Mouse (Mus musculus) layer of hippocampus, adult 9-10 months (tissue): ENCODE results near the gene Lmx1a.

ENCODE experiments used
- DNase-seq: peaks from one replicate; pipeline ENCODE4 v3.0.0; 2022; ENCODE audit warnings: low spot score

The Lmx1a gene

DNA sequence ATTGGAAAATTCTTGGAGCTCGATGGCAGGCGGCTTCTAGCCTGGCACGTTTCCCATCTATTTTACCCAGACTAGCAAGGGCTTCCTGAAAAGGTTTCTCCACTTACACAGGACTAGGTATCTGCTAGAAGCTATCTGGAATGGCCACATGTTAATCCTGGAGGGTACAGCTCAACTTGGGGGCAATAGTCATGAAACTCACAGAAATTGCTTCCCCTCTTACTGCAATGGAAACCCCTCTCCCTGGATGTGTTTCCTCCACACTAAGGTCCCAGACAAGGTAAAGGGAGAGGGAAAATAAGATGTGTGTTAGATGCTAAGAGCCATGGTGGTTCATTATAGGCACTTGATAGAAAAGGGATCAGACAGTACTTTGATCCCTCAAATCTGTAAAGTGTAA is 5.7 kb downstream of the Lmx1a start:
- no peak for DNase-seq

DNA sequence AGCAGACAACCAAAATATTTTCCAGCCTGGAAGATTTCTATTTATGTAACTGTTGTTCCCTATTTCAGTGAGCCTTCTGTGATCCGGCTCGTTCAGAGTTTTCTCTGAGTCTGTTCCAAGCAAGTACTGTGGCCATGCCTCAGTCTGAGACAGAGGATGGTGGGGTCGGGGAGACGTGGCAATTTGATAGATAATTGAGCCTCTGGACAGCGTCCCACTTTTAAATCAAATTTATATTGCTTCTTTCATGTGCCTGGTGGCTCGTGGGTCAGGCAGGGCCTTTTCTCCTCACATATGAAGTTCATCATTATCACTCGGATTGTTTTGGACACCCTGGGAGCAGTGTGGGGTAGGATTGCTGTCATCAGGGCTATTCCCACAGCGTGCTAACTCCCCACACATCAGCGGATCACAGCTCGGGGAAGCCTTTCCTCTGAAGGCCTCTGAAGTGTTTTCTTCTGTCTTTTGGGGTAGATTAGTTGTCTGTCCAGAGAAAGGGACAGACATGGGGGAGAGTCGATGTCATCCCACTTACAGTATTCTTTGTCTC is 6.9 kb downstream of the Lmx1a start:
- no peak for DNase-seq

DNA sequence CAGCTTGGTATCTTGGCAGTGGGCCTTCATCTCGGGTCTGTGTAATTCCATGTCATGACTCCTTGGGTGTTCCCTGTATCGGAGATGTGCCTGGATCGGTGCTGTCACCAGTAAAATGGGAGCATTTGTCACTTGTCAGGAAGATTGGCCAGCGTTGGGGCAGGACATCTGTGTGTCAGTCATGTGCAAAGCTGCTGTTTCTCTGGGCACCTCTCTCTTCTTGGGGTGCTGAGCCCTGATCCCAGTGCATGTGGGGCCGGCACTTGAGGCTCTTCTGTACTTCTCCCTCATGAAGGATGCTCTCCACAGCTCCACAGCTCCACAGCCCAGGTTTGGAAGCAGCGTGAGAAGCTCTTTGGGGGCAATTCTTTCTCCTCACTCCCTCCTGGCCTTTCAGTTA is 10.7 kb downstream of the Lmx1a start:
- DNase-seq = no peak

DNA sequence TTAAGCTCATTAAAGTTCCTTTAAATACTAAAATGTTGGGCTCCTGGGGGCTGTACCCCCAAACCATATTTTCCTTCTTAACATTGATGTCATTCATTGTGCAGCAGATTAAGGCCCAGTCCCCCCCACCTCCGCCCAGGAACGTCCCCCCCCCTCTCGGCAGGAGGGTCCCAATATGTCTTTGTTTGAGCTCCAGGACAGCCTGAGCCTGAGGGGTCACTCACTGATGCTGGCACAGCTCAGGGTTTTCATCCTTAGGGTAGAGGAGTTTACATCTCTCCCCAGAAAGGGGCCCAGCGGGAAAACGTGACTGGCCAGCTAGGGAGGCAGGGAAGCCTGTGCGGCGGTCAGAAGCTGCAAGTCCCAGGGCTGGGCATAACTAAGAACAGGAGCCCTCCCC is 11.2 kb downstream of the Lmx1a start:
- DNase-seq = no peak

DNA sequence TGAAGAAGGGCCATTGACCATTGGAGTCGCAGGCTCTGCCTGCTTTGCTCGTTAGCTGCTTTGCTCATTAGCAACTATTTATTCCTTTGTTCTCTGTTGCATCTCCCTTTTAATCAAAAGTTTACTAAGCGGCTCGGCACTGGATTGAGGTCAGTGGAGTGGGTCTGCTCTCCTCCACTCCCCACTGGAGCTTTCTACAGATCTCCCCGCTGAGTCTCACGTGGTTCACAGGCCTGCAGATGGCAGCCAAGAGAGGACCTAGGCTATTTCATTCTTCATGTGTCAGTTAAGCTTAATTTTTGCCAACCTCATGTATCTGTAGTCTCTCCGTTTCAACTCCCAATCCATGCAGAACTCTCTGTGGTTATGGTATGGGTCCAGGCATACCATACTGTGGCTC is 16.5 kb downstream of the Lmx1a start:
- no peak for DNase-seq

DNA sequence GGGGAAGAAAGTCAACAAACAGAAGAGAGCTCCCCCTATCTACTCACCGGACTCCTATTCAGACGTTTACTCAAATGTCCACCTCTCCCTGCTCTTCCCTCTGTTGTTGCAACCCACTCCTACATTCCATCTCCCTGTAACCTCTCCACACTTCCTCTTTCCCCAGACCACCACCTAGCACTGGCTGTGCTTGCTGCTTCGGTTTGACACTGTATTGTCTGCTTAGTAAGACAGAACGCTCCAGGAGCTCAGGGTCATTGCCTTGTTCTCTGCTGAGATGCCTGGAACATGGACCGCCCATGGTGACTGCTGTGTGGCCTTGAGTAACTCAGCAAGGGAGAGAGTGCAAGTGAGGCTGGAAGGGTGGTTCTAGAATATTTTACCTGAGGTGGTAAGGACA is 19.7 kb downstream of the Lmx1a start:
- DNase-seq = no peak

DNA sequence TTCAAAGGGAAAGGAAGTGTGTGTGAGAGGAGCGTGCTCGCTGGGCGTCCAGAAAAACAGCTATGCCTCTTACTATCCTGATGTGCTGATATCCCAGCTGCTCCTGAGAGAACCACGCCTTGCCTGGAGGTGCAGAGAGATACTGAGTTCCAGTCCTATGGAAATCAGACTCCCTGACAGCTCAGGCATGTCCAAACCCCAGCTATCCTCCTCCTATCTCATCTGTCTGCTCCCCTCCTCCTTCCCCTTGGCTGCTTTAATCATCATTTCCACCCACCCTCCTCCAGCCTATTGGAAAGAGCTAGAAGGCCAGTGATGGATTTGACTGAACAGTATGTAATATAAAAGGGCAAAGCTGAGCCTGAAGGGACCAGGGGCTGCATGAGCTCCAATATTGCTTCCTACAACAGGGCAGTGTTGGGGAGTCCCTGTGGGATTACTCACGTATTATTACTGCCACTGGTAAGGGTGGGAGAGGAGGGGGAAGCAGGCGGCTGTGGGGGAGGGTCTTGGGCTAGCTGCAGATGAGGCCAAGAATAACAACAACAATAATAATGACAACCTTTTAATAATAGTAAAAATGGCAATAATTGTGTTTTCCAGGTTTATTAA is 26.8 kb downstream of the Lmx1a start:
- no peak for DNase-seq

DNA sequence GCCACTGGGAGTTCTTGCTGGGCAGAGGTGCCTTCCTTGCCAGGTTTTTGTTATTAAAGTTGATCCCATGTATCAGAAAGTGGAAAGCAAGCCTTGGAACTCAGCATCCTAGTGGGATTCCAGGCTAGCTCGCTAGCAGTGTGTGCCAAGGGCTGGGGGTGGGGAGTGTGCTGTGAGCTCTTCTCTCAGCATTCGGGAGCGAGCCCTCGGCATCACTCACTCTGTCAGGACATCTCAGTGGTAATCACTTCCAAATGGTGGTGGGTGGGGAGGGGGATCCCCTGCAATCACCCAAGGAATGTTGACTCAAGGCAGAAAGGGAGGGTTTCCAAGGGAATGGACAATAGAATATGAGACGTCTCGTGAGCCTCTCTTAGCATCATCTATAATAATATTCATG is 45.4 kb downstream of the Lmx1a start:
- DNase-seq = no peak

DNA sequence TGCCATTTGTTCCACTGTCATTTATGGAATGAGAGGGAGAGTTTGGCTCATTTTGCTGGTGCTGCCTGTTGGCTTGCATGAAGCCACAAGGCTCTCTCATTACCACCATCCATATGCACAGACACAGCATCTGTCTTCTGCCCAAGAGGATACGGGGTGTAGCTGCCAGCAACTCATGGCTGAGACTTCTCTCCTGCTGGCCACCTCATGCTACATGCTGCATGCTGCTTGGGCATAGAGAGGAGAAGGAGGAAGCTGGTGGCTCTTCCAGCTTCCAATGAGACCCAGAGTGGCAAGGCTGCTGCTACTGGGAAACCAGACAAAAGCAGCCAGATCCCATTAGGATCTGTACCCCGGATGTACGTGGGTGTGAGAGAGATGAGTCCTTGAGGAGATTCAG is 47.8 kb downstream of the Lmx1a start:
- peak; percentile 11 for DNase-seq

DNA sequence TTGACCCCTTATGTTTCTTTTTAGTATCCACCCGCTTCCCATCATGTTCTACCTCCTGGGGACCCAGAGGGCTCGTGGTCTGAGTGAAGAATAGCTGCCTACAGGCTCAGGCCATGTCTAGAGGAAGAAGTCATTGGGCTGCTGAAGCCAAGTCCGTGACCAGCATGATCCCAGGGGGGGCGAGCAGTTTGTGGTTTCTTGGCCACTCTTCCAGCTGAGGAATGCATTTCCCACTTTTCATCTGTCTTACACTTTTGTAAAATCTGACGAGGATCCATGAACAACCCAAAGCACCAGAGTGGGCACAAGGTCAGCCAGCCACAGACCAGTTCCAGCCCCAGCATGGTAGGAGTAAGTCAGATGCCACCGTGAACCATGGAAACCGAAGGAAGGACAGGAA is 50.2 kb downstream of the Lmx1a start:
- no peak for DNase-seq

DNA sequence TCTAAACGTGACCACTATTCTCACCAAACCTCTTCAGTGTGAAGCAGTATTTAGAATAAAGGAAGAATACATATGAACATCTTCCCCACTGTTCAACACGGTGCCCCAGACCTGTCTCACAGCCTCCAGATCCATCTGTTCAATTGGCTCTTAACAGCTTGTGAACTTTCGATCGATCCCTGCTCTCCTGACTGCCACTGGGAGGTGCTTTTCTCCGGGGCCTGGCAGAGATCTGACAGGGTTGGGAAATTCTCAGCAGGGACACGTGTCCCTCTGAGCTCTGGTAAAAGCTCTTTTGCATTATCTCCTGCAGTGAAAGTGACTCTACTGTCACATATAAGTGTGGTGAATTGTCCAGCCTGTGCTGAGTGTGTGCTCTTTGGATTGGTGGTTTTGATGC is 57.6 kb downstream of the Lmx1a start:
- no peak for DNase-seq

DNA sequence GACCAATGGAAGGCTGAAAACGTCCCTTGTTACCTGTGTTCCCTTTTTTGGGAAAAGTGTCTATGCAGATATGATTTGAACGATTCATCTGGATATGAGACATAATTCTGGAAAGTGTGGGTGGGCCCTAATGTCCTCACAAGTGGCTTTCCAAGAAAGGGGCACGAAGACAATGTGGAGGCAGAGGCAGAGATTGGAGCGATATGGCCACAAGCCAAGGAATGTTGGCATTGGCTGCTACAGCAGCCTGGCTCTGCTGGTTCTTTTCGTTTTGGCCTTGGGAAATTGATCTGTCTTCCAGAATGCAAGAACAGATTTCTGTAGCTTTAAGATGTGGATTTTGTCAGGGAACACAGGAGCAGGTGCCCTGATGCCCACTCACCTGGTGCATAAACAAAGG is 63.6 kb downstream of the Lmx1a start:
- DNase-seq = no peak

DNA sequence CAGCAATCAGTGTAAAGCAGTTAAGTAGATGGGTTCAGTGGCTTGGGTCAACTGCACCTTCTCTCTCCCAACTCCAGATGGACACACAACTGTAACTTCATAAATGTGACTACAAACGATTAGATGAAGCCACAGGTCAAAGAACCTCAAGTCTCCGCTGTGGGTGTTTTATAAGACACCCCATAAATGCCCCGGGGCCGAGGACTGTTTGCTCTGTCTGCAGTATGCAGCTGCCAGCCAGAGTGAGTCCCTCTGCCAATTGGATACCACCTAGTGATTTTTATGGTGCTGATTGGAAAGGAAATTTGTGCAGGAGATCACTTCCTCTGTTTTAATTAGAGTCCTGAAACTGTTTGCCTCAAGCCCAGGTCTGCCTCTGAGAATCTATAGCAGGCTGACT is 65.0 kb downstream of the Lmx1a start:
- DNase-seq = no peak

DNA sequence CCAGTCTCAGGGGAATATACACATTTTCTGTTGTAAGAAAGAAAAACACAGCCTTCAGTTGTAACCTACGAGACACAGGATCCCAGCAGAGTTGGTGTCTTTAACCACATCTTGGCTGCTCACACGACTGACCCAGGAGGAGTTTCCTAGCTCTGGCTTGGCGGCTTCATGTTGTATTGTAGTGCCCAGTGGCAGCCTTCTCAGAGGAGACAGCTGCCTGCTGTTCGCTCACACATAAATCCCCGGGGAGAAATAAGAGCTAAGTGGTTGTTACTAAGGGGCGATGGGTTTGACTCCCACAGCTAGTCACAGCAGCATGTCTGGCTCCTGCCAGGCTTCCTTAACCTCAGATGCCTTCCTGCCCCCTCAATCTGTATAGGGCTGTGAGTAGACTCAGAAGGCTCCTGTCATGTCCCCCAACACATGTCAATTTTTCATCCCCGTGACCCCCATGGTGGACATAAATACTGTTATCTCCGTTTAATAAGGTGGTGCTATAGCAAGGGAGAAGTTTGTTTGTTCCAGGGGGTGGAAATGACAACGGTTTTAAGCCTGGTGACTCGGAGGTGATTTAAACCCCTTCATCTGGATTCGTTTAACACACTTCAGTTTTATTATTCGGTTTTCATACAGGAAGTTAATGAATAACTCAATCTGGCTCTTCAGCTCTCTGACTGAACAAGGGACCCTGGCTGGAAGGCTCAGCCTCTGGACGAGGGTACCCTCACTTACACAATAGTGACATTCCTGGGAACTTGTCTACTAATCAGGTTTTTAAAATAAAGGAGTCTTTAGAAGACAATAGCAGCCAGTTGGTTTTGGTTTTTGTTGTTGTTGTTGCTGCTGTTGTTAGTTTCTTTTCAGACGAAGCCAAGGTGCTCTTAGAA is 65.8 kb downstream of the Lmx1a start:
- DNase-seq = no peak

DNA sequence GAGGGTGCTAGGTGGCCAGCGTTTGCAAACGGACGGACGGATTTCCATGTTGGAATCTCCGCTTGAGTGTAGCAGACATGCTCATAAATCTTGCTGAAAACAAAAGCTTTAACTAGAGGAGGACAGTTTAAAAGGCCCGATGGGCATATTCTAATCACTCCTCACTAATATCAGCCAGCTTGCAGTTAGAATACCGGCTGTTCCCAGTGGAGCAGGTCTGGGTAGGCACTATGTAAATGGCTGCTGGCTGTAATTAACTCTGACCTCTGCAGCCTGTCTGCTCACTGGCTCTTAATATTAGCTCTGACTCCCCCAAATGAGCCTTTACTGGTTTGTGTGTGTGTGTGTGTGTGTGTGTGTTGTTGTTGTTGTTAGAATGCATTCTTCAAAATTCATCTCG is 69.2 kb downstream of the Lmx1a start:
- DNase-seq = no peak

DNA sequence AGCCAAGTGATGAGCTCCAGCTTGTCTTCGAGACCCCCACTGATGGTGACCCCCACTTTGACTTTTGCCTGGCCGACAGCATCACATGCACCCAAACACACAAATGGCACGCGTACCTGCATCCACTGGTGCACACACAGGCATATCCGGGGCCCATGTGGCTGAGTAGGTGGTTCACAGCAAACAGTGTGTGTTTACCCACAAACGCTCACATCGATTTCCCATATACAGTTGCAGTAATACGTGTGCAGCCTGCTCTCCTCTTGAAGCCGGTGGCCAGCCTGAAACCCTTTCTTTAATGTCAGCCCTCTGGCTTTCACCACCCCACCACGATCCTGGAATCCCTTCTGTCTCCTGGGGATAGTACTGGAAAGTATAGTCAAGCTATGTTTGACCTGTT is 71.3 kb downstream of the Lmx1a start:
- no peak for DNase-seq

DNA sequence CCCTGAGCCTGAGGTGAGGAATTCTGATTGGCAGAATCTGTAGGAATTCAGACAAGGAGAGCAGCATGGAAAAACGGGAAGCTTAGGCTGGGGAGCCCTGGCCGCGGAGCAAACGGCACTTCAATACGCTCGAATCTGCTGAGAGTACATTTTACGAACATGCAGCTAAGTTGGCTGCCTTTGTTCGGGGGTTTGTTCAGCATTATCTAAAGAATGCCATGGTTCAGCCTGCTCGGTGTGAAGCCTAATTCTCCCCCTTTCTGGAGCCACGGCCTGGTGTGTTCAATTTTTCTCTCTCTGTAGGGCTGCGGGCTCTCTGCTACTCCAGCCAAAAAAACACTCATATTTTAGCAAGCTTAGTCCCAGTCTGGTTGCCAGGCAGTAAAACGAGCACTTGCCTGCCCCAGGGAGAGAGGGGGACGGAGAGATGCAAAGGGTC is 72.8 kb downstream of the Lmx1a start:
- no peak for DNase-seq

DNA sequence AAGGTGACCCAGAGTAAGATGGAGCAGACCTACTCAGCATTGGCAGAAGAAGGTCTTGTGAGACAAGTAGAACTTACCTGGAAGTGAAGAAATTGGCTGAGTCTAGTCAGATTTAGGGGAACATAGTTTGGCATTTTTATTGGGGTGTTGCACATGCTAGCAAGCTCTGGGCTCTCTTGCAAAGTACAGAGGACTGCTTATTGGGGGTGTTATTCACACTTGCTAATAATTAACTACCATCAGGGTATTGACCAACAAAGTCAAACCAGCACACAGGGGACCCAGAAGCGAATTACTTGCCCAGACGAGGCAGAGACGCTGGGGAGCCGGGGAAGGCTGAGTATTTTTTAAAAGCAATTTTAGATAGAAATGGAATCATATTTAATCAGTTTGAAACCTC is 77.6 kb downstream of the Lmx1a start:
- DNase-seq = no peak

DNA sequence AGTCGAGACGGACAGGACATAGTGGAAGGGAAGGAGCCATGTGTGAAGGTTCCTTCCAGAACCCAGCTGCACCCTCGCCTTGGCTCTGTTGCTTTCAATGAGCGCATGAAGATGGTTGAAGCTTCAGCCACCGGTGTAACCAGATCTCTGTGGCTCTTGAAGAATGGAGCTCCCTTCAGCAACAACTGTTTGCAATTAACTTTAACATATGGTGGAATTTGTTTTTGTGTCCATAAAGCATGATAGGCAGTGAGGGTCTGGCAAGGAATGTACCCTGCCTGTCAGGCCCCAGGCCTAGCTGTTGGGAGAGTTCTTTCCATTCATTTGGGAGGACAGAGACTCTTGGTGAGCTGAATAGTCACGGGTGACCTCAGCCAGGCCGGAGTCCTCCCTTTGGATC is 81.4 kb downstream of the Lmx1a start:
- no peak for DNase-seq

DNA sequence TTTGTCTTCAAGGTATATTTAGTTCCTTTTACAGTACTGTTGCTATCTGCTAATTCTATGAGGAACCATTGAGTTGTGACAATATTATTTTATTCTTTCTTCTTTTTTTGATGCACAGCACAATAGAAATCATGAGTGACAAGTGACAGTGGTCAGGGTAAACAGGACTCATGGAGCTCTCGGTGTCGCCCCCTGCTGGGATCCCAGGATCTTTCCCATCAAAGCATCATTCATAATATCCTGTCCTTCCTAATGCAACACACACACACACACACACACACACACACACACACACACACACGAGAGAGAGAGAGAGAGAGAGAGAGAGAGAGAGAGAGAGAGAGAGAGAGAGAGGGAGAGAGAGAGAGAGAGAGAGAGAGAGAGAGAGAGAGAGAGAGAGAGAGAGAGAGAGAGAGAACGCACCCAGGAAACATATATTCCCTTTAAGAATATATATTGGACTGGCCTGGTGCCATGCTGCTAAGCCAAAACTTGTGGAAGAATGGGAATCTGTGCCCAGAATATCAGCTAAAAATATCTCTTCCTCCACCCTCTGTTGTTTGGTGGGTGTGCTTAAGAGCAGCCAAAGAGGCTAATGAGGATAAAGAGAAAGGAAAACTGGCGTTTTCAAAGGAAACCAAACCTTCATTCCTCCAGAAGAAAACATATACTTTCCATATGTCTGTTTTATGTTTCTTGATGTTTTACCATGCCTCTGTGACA is 90.9 kb downstream of the Lmx1a start:
- no peak for DNase-seq

DNA sequence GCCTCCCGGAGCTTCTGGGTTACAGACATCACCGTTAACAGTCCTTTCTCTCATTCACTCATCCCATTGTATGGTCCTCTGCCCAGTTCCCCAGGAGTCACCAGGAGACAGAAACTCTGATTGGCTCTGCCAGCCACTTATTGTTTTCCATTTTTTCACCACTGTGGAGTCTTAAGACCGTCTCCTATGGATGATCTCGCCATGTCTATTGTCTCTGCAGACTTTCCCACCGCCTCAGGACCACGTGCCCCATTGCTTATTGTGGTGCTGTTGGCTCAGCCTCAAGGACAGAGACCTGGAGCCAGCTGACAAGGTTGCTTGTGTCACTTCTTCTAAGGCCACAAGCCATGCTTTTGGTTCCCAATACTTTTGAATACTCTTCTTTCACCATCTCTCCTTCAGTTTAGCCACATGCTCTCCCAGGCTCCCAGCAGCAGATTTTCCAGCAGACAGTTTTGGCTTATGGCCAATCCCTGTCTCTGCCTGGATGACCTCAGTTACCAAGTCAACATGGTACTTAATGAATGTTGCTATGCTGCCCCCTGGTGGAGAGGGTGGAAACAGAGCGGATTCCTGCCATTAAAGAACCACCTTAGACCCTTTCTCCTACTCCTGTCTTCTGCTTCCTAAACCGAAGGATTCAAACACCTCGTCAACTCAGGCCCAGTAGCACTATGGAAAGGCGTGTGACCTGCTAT is 92.9 kb downstream of the Lmx1a start:
- peak; percentile 21 for DNase-seq

DNA sequence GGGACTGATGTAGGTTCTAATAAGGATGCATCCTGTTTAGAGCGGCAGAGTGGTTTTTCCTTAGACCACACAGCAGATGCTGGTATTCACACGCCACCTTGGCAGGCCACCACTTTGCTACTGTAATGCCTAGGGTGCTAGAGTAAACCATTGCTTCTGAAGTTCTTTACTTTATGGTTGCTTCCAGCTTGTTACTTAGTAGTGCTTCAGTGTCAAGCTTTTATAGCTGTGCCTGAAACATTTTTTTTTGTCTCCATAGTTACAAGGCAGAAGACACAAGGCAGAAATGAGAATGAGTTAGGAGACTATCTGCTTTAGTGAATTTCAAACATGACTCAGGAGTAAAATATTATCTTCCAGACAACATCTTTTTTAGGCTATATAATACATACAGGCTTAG is 95.0 kb downstream of the Lmx1a start:
- no peak for DNase-seq
